Mouse (Mus musculus) cerebellum, adult 11-12 months (tissue): Measurements from ENCODE around the gene Kremen1.

Experiments used
- DNase-seq: peaks from one replicate; pipeline ENCODE4 v3.0.0; 2022

The Kremen1 gene

DNA sequence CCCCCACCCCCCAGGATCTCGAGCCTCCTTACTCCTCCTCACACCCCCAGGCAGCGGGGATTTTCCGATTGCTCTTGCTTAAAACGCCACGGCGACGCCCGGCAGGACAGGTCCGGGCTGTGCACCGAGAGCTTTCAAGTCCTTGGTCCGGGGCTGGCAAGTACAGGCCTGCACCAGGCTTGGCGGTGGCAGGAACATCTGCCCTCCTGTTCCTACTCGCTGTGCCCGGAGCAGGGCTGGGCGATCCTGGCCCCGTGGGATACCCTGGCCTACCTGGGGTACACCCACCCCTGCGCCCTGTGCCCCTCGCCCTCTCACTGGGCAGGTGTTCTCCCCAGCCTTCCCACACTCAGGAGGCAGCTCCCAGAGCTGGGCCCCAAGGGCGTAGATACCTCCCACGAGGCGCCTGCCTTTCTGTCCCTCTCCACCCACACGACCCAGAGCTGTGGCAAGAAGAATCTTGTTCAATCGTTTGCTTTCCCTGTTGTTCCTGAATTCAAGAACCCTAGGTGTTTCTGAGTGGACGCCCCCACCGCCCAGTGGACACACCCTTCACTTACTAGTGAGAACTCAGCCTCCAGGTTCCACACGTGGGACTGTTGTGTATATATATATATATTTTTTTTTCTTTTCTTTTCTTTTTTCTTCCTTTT, 1.8 kb upstream of the Kremen1 start:
- DNase-seq = peak; percentile 30

DNA sequence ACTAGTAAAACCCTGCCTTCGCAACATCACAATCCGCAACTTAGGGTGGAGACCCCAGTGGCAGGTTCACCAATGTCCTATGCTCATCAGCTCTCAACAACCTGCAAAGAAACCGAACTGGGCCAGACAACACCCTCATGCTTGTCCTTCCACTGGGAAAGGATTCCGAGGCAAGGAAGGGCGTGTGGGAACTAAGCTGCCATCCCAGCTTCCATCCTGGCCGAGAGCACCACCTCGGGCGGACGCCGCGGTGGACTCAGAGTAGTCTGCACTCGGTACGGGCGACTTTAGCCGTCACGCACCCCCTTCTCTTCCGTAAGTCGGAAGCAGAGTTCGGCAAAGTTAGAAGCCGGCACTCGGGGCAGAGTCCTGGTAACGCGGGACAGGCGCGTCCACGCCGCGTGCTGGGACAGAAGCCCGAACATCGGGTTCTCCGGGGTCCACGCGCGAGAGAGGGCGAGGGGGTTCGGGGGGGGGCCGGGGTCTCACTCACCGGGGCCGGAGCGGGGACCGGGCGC, 357 bp downstream of the Kremen1 start:
- peak; percentile 35 for DNase-seq

DNA sequence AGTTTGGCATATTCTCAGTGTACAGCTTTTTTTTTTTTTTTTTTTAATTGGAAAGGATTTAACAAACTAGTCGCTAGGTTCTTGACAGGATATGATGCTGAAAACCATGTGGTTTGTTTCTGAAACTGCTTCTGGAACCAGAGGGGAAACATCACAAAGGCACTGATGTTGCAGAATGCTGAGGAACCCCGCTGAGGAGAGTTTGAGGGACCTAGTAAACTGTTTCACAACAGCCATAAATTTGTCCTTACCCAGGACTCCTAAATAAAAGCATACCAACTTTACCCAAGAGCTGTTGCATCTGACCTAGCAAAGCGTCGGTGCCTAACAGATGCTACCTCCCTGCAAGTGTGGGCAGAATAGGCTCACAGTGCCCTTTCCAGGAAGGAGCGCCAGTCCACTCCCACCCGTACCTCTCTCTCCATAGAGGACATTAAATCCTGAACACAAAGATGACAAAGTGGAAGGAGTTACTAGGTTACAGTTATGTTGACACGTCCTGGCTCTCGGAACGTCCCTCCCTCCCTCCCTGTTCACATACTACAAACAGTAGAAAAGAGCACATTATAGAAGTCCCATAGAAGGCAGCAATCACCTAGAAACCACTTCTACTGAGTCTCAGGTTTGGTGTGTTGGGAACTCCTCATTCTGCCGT, 1.3 kb downstream of the Kremen1 start:
- no peak for DNase-seq

DNA sequence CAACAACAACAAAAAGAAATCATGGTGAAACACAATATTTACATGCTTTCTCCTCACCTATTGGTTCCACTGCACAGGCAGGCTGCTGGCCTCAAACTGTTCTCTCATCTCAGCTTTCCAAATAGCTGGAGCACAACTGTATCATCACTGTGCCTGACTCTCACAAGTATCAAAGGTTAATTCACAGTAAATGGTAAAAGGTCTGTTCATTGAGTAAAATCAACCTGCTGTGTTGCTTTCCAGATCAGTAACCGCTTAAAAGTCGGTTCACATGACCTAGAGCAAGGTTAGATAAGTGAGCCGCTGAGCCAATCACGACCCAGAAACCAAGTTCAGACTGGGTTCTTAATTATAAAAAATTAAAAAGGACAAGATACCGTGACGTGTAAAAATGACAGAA, 3.3 kb downstream of the Kremen1 start:
- no peak for DNase-seq

DNA sequence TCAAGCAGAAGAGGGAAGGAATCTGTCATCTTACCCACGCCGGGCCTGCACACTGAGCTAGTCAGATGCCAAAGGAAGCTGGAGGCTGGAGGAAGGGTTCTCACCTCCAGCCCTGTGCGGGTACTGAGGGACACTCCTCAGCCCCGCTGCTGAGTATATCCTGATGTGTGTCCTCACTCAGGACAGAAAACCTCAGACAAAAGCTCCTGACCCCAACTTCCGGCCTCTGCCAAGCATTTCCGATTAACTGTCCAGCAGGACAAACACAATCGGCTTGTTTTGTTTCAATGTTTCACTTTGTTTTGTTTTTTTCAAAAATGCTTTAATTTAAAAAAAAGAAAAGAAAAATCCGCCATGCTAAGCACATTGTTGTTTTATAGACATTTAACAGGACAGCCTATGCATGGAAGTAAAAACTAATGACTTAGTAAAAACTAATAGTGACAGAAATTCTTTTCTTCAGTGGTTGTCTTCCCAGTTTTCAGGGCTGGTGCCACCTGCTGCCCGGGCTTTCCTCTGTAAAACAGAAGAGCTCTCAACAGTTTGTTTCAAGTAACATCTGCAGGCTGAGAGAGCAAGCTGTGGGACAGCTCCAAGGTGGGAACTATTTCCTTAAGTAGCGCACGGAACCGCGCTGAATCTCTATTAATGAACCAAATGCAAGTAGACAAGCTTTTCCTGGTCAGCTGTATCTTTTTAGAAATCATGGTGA, 4.1 kb downstream of the Kremen1 start:
- DNase-seq = no peak

DNA sequence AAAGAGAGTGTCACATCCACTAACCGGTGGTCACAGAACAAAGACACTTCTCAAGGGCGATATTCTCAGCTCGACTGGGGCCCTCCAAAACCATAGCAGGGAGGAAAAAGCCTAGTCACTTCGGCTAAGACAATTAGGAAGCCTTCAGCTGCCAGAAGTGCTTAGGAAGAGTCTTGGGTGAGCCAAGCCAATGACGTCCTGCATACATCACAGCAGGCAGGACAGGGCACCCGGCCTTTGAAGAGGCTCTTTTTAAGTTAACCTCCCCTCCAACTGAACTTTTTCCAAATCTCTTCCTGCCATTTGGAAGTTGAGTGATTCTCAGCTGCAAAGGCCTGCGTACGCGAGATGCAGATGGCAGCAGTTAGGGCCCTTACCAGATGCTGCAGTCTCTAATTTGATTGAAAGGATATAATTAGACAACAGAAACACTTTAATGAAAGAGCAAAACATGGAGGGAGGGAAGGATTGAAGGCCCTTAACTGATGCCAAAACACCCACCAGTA, 5.8 kb downstream of the Kremen1 start:
- no peak for DNase-seq

DNA sequence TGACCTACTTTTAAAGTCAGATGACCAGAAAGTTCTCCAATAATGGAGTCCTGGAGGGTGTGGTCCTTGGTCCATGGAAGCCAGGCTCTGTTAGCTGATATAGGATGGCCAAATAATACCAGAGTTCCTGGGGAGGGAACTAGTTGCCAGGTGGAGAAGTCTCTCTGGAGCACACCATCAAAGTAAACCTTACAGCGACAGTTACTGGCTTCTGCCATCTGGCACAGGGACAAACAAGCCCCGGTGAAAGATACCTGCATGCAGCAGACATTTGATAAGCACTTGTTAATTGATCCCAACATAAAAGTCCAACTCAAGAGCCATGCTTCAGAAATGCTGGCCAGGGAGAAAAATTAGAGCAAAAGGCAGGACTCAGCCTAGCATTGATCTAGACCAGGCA, 7.3 kb downstream of the Kremen1 start:
- DNase-seq = no peak

DNA sequence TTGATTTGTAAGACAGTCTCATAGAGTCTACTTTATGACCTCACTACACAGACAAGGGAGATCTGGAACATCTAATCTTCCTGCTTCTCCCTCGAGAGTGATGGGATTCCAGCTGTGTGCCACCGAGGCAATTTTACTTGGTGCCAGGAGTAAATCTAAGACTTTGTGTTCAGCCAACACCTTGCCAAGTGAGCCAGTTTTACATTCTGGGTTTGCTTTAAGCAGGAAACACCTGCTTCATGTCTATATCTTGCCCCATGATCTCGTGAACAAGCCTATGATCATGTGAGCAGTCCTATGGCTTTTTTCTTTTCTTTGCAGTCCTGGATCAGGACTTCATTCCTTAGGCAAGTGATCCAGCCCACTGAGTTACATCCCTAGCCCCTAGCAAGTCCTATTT, 7.8 kb downstream of the Kremen1 start:
- no peak for DNase-seq

DNA sequence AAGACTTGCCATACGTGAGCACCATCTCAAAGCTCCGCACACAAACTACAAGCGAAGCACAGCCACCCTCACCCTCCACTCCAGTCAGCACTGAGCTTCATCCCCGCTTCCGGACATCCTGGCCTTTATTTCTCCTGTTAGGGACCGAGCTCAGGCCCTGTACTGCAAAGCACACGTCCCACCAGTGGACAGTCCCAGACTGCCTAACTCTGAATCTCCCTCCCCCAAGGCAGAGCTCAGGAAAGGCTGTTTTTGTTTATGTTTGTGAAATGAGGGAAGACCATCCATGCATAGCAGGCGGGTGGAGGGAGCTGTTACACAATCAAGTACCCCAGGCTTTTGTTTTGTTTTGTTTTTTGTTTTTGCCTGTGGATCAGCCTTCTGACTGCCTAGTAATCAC, 8.6 kb downstream of the Kremen1 start:
- DNase-seq = no peak

DNA sequence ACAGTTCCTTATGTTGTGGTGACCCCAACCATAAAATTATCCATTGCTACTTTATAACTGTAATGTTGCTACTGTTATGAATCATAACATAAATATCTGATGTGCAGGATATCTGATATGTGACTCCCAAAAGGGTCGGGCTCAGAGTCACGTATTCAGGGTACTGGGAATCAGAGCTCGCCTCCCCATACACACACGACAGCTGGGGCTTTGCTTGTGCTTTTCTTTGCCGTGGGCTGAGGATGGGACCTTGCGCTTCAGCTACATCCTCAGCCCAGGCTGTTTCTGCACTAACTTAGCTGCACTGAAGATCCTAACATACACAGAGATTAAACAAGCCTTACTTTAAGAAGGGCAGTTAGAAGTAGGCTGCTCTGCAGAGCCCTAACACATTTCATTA, 10.2 kb downstream of the Kremen1 start:
- DNase-seq = no peak

DNA sequence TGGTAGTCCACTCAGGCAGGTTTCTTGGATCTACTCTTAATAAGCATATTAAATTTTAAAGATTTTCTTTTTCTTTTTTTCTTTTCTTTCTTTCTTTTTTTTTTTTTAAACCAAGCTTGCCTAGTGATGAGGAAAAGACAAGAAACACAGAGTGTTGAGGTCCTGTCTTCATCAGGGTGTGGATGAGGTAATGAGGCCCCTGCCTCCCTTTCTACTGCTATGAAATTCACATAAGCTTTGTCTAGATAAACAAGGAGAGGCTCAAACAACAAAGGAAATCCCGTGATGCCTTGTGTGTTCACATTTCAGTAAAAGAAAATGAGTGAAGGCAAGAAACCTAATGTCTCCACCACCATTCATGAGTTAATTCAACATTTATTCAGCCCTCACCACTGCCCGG, 13.2 kb downstream of the Kremen1 start:
- DNase-seq = no peak

DNA sequence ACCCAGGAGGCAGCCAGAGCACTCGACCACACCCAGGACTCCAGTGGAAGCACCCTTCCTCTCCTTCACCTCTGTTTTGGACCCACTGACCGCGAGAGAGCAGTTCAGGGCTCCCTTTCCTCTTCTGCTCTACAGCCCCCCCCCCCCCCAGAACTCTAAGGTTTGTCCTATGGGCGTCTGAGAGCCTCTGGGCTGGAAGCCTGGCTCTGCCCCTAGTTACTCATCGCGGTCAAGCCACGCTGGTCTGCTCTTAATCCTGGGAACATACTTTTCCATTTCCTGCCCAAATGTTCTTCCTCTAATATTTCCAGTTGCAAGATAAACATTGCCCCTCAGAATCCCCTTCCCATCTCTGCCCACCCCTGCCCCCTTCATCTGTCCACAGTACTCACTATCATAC, 15.9 kb downstream of the Kremen1 start:
- DNase-seq = no peak

DNA sequence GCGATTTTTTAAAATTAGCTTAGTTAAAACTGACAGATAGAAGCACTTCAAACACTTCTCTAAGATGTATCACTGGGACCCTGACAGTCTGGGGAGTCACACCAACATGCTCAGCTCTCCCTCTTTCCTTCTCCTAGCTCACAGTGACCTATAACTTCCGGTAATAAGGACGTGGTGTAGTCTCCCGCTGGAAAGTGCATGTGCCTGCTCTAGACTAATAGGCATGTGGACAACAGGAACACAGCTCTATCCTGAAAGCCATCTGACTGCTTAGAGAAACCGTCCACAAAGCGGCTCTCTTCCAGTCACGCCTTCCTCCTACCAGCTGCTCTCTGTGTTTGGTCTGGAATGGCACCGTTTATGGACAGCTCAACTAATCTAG, 16.6 kb downstream of the Kremen1 start:
- no peak for DNase-seq

DNA sequence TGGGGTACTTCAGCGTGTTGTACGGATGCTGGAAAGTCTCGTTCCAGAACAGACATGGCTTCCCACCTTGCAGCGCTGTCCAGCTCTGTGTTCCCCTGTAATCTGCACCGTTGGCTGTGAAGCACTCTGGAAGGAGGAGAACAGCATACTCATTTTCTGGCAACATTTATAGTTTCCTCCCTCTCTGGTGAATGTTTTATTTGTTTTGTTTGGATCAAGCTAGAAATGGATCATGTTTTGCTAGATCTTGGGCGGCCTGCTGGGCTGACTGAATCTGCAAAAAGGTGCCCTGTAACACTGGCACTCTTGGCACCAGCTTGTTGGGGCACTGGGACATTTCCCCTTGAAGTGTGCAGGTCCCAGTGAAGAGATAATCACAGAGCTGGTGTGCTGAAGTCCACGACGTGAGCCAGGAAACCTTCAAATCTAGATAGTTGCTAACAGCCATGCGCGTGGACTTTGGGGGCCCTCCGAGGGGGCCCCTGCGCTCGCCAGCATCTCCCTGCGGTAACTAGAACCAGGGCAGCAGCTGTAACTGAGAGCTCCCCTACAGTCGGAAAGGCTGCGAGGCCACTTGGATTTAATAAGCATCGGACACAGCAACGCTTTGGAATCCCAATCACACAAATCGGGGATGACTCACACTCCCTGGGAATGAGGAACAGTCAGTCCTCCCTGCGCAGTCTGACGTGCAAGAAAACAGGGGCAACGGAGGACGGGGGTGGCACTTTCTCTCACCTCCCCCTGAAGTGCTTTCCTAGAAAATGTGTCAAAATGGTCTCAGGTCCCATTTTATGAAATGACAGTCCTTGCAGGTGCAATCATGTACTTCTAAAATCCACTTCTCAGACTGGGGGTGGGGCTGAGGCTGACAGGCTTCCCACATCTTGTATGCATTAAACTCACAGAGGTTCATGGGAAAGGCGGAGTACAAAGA, 17.3 kb downstream of the Kremen1 start:
- no peak for DNase-seq

DNA sequence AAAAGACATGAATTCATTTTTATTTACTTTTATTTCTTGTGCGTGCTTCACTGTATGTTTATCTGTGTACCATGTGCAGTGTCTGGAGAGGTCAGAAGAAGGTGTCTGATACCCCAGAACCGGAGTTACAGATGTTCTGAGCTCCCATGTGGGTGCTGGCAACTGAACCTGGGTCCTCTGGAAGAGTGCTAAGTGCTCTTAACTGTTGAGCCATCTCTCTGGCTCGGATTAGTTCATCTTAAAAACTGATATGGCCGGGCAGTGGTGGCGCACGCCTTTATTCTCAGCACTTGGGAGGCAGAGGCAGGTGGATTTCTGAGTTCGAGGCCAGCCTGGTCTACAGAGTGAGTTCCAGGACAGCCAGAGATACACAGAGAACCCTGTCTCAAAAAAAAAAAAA, 18.1 kb downstream of the Kremen1 start:
- no peak for DNase-seq

DNA sequence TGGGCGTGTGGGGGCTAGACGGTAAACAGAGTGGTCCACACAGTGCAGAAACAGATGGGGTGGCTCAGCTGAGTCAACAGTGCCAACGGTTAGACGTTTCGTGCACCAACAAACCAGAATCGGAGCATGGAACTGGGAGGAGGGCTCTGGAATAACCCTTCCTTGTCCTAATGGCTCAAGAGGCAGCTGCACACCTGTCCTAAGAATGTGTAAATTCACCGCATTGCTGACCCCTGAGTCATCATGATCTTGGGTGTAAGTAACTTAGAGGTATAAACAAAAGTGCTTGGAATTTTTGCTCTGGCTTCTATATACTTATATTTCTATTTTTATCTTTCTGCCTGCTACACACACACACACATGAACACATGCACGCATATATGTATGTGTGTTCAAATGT, 19.2 kb downstream of the Kremen1 start:
- no peak for DNase-seq

DNA sequence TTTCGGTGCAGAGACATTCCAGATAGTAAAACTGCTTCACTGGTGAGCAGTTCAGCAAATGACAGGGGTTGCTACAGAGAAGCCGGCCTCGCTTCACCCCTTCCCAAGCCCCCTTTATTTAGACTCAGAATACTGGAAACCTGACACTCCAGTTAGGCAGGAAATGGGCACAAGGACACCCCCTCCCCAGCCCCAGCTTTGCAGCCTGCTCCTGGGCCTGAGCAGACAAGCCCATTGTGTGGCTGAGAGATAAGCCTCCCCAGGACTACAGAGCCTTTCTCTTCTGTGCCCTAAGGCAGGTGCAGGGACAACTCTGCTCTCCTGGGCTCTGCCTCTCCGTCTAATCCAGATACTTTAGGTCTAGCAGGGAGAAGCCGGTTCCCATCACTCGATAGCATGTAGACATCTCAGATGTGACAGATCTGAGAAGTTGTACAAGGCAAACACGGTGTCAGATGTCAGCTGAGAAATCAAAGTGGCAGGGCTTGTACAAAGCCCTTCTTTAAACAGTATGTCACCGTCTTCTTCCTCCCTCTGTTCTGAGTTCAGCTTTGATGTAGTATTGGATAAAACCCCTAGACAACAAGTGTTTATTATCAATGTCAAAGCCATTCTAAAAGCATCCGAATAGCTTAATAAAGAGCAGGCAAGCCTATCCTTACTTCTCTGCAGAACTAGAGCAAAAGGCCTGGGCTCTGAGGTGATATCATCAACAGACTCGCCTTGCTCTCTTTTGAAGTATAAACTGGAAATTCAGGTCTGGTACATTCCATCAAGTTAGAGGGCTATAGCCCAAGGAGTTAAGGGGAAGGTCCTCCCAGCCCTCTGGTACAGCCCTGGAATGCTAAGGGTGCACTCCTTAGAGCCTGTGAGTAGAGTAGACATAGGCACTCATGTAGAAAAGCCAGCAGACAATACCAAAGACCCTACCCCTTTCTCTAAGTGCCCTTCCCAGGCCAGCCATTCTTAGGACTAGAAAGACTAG, 21.4 kb downstream of the Kremen1 start:
- no peak for DNase-seq

DNA sequence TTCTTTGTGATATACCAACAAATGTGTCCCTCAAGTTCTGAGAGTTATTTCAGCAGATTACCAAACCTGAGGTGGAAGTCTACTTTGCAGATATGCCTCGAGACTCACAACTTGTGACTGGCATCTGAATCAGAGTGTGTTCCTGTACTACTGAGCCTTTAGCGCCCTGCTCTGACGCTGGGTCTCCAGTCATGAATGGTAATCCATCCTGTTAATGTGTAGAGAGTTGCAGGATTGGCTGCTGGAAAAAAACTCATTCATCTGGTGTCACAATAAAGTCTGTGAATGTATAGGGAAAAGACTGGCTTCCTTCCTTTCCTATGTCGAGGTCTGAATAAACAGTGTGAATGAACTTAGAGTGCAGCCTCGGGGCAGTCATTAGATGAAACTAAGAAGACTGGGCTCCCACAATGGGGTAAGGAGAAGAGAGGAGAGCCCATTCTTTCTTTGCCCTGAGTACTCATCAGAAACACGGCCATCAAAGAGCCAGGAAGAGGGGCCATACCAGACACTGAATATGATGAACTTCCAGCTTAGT, 41.4 kb downstream of the Kremen1 start:
- no peak for DNase-seq

DNA sequence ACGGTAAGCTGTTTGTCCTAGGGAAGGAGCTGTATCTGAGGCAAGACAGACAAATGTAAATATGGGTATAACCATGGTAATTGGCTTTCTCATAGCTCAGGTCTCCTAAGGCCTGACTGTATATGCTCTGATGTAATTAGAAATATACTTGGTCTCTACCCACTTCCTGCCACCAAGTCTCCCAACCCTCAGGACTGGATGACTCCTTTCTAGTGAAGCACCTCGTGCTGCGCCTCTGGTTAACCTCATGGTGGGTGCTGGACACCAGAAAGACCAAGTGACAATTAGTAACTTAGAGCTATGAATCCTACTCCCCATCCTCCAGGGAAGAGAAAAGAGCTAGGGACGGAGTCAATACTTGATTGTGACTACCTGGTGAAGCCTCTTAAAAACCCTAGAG, 42.0 kb downstream of the Kremen1 start:
- DNase-seq = no peak

DNA sequence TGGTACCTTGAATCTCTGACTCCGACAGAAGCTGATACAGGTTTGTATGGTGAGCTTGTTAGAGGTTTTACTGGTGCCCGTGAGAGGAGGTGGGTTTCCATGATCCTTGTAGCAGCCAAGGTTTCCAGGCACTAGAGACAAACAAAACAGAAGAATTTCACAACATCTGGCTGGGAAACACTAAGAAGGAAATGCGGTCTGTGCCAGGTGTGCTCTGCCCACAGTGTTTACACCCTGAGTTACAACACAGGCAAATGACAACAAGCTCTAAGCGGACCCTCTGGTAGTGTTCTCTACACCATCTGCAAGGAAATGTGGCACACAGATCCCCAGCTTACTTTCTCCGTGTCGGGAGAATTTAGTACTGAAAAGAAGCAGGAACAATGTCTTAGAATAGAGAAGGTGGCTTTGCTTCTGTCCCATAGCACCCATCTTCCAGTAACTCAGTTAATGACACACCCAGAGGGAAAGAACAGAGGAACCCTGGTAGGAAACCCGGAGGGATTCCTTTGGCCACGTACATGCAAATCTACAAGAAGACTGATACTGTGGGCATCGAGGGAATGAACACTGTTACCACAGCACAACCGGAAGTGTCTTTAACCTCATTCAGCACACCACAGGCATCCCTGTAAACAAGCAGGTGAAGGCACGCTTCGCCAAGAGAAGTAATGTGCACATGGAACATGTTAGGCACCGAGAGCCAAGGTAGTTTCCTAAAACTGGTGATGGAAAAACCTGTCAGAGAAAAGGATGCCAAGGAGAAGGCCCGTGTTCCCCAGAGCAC, 45.8 kb downstream of the Kremen1 start:
- no peak for DNase-seq
